In the genomic region with DNA sequence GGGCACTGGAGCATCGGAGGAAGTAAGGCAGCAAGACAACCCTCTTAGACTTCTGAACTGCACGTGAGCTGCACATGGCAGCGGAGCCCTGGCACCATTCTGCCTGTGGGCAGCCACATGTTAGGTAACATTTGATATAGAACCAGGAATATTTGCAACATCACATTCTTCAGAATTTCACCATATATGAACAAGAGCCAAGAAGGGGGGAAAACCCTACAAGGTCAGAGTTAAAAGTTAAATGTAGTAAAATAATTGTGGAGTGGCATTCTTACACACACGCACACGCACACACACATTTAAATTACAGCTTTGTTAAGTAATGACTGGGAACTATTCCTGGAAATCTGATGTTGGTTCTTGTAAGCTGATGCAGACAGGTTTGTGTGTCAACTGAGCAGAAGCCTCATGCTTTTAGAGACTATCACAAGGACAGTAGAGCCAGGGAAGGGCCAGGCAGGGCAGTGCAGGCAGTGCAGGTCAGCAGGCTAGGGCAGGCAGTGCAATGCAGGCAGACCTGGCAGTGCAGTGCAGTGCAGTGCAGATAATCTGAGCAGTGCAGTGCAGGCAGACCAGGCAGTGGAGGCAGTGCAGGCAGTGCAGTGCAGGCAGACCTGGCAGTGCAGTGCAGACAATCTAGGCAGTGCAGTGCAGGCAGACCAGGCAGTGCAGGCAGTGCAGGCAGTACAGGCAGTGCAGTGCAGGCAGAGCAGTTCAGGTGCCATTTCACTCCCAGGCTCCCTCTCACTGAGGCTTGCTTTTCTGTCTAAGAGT, we compare ENCODE assay signal across 10 mouse cellular contexts. TPM values are rescaled to one million over a fixed set of nuclear protein-coding genes. Genes with fewer than 3 reads are reported as not detected.
DNase-seq lines count a peak whose midpoint lies in the region; ATAC-seq lines count a peak whose summit lies in the region.
"Had no signal": no experiment of that assay in that cellular context is flagged by ENCODE, and none has a peak within 500 bp of the region (broad histone marks: within the 10 kb centered on the region; RNA-seq: fewer than 3 reads in every experiment).

No protein-coding gene starts in this region.

- ATAC-seq in megakaryocyte, adult 5-6 weeks (ENCODE audit: poor library complexity, severe bottlenecking), result no peak
- 0 out of 2 replicates have a peak, but pooled peaks have one; percentile 35 for ATAC-seq in neural tube, embryonic 15.5 days (ENCODE audit: low FRiP score)
- ATAC-seq in erythroblast, adult 5-6 weeks (replicated peaks; ENCODE audit: low FRiP score, poor library complexity, severe bottlenecking), result no peak

- H3K27ac ChIP-seq in neural tube, embryonic 15.5 days (replicated peaks), result no peak overlapping the region
- H3K27ac ChIP-seq: liver, embryonic 15.5 days had no signal

- peak; percentile 60 for DNase-seq in adrenal gland, postnatal 14 days
- no peak for DNase-seq in adrenal gland, adult 18-20 months (ENCODE audit: low spot score in 2 of 2)
- peak; percentile 47 for DNase-seq in gonadal fat pad, adult 2 months (ENCODE audit: low read depth)
- no peak for DNase-seq in heart, postnatal 4 days
- DNase-seq: gastrocnemius, postnatal 36 days had no signal

- H3K36me3 ChIP-seq in megakaryocyte, embryonic 14.5 days (replicated peaks; ENCODE audit: low read length), result no peaks in the 10 kb centered on the region
- no peaks in the 10 kb centered on the region for H3K36me3 ChIP-seq in neural tube, embryonic 15.5 days
- H3K36me3 ChIP-seq: liver, embryonic 15.5 days had no signal

- WGBS in neural tube, embryonic 15.5 days, result 93% methylated on average over 5 of the region's 5 CpGs

- no peak overlapping the region for H3K4me2 ChIP-seq in neural tube, embryonic 15.5 days
- H3K4me2 ChIP-seq: liver, embryonic 15.5 days had no signal

- H3K4me1 ChIP-seq in megakaryocyte, embryonic 14.5 days, result peaks cover 3% of the 10 kb centered on the region; the same call in 1 of the 2 replicates
- H3K4me1 ChIP-seq in neural tube, embryonic 15.5 days, result 0 out of 2 replicates have a peak, but pooled peaks cover 2% of the 10 kb centered on the region
- H3K4me1 ChIP-seq: liver, embryonic 15.5 days had no signal

- H3K9me3 ChIP-seq in megakaryocyte, embryonic 14.5 days, result peaks cover 12% of the 10 kb centered on the region
- H3K9me3 ChIP-seq in neural tube, embryonic 15.5 days (replicated peaks), result no peaks in the 10 kb centered on the region
- H3K9me3 ChIP-seq: liver, embryonic 15.5 days had no signal

- no peak overlapping the region for H3K9ac ChIP-seq in neural tube, embryonic 15.5 days (replicated peaks)
- H3K9ac ChIP-seq: liver, embryonic 15.5 days had no signal

- H3K27me3 ChIP-seq in megakaryocyte, embryonic 14.5 days (replicated peaks), result peaks cover 2% of the 10 kb centered on the region
- no peaks in the 10 kb centered on the region for H3K27me3 ChIP-seq in neural tube, embryonic 15.5 days (replicated peaks)
- H3K27me3 ChIP-seq: liver, embryonic 15.5 days had no signal

- H3K4me3 ChIP-seq in megakaryocyte, embryonic 14.5 days (replicated peaks), result peak overlapping the region; percentile 83
- no peak overlapping the region for H3K4me3 ChIP-seq in neural tube, embryonic 15.5 days (replicated peaks)
- H3K4me3 ChIP-seq: liver, embryonic 15.5 days had no signal

RNA-seq across cellular contexts. Expression of gene Farp1, which starts 38.3 kb away (rescaled TPM):
- 21.1 and 22.4 TPM in 2 replicates for total RNA-seq in adrenal gland, postnatal 14 days (2021)
- total RNA-seq in adrenal gland, adult 18-20 months (2021), result 10 to 100 TPM; 18.3 to 26.6 TPM
- polyA plus RNA-seq in megakaryocyte, embryonic 14.5 days (2012; ENCODE audit: insufficient read depth, low replicate concordance), result not detected in 2 replicates
- total RNA-seq in megakaryocyte, adult 5-6 weeks (2015), result 0.33 and 0.75 TPM in 2 replicates
- 0.37 and 1.8 TPM in 2 replicates for total RNA-seq in megakaryocyte, adult 5-6 weeks (2017)
- 19.8 and 24.2 TPM in 2 replicates for polyA plus RNA-seq in gonadal fat pad, adult 2 months (2012; rRNA removed)
- 28.1 and 28.5 TPM in 2 replicates for polyA plus RNA-seq in neural tube, embryonic 15.5 days (2015; fragmentation: Nextera tagmentation; extraction: Ambion mirVana)
- total RNA-seq in heart, postnatal 4 days (2021), result 10 to 100 TPM; 42.9 to 43.2 TPM
- total RNA-seq in erythroblast, adult 5-6 weeks (2015; ENCODE audit: low replicate concordance), result 0.42 and 0.58 TPM in 2 replicates
- 1.5 TPM in 1 of 2 replicates, not detected in the other for total RNA-seq in erythroblast, adult 5-6 weeks (2017; ENCODE audit: low replicate concordance)

Comparison
In these comparisons a context has a peak if more than half of its experiments do, and no peak if none do; other contexts are left out.
1. DNase-seq: peak in adrenal gland, postnatal 14 days (single experiment) and gonadal fat pad, adult 2 months (single experiment); none in adrenal gland, adult 18-20 months (0 of 2) and heart, postnatal 4 days (single experiment).